Mouse (Mus musculus): Measurements from ENCODE around the gene Cisd3.
"Not testable (repeated sequence)": the region's sequence is repeated elsewhere in the genome, so short reads cannot be mapped to it uniquely, and the experiment has no call there.

Gene Cisd3

DNA sequence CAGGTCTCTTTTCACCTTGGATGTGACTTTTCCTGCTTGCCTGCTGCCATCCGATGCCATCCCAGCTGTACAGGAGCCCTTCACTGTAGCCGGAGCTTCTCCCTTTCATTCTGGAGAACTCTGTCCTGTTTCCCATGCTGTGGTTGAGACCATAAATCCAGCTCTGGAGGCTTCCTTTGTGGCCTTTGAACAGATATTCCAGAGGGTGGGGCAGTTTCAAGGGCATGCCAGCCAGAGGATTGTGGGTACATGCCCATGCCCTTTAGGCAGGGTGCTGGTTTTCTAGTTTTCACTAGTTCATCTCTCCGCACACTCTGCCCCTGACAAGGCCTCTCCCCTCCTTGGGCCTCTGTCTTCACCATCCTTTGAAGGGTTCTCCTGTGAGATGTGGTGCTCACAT, 1.4 kb downstream of the Cisd3 start:
- DNase-seq (ENCODE audit: low spot score): no peak

DNA sequence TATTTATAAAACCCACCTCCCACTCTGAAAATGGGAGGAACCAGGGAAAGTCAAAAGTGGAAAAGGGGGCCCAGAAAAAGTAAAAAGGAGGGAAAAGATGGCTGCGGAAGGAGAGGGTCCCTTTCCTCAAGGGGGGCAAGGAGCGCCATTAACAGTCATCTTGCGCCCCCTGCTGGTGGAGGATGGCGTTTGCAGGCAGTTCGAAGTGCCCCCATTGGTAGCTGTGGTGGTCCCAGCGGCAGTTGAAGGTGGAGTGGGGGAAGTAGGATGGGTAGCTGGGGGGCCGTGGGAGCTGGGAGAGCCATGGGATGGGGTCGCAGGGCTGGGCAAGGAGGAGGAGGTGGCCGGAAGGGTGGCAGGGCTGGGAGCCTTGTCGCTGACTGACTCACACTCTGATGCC, 4.2 kb downstream of the Cisd3 start:
- DNase-seq (ENCODE audit: low spot score): peak; percentile 54

DNA sequence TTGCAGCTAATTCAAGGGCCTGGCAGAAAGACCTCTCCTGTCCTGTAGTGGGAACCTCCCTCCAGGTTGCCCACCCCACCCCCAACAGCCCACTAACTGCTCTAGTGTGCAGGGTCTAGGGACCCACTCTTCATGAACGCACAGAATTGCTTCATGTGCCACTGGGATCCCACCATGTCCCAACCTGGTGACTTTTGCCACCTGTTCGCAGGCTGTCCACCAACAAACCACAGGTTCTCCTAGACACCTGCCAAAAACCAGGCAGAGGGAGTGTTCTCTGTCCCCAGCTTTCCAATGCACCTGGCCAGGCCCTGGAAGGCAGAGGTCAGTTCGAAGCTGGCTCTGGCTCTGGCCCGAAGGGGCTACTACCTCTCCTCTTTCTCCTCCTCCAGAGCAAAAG, 8.8 kb downstream of the Cisd3 start:
- DNase-seq (ENCODE audit: low spot score): no peak

DNA sequence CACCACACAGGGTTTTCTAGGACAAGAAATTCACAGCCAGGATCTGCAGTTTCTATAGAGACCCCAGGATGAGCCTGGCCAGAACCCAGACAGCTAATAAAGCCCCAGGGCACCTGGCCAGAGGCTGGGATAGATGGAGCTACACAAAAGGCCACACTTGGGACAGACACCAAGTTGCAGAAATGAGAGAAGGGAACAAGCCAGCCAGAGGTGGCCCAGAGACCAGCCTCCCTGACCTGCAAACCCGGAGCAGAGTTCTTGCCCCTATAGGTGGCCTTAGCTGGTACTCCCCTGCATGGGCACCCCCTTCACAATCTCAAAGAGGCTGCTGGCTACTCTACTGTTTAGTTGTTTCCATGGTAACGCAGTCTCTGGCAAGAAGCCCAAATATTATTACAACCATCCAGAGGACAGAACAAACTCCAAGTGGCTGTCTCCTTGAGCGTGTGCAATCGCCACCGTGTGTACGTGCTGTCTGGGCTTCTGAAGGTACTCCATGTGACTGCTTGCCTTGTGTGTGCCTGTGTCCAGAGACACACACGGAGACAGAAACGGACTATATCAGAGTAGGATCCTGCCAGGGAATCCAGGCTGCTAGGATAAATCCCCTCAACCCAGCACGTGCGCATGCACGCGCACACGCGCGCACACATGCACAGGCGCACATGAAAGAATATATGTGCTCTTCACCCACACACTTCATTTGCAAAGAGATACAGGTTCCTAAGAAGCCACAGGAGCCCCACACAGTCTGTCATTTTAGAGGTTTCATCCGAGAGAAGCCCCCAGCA, 9.5 kb downstream of the Cisd3 start:
- no peak for DNase-seq (ENCODE audit: low spot score)

DNA sequence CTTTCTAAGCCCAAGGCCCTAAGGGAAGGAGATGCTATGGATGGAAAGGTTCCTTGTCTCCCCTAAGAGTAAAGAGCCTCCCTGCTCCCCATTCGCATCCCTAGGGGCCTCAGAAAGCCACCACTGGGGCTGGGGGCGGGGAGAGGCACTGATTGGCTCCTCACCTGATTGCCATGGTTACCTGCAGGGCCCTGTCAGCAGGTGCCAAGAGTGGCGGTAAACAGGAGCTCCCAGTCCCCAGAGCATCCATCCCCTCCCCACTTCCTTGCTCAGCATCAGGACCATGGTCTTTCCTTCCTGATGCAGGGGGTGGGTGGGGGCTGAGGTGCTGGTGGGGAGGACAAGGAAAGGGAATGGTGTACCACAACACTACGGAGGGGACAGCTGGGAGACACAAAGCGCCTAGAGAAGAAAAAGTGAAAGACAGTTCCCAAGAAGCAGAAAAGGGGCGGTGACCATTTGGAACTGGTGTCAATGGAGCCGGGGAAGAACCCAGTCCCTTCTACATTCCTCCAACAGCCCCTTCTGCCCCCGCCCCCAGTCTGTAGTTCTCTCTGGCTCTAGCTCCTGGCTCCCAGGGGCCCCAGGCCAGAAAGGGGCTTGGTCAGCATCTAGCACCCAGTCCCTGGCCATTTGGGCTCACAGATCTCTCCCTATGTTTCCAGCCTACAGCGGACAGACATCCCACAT, 10.2 kb downstream of the Cisd3 start:
- no peak for DNase-seq (ENCODE audit: low spot score)

DNA sequence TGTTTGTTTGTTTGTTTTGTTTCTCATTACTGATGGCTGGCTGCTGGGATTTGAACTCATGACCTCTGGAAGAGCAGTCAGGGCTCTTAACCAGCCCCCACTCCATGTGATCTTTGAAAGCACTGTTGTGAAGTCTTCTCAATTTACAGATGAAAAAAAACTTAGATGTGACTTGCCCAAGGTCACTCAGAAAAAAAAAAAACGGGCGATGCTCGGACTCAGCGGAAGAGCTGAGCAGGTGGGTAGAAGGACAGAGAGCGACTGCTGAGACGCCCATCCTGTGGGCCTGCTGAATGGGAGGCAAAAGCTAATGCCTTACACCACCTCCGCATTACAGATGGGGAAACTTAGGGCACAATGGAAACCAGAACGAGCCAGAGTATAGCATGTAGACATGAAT, 11.0 kb downstream of the Cisd3 start:
- DNase-seq (ENCODE audit: low spot score): no peak

DNA sequence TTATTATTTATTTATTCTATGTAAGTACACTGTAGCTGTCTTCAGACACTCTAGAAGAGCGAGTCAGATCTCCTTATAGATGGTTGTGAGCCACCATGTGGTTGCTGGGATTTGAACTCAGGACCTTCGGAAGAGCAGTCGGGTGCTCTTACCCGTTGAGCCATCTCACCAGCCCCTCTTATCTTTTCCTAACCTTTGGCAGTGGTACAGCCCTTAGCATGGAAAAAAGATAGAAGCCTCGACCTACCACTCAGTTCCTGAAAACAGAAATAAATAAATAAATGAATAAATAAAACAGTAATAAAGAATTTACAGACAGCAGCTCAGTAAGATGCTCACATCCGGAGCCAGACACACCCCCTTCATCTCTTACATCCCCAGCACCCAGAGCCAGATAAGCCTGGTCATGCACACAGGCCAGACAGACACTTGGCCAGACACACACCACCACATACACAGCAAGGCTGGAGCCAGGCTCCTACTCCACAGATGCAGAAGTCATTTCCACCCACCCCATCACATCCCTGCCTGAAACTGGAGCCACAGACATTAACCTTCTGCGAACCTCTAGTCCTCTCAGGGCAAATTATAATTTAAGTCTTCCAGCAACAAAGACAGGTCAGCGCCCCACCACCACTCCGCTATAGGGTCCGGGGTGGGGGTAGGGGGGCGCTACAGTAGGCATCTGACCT, 11.7 kb downstream of the Cisd3 start:
- no peak for DNase-seq (ENCODE audit: low spot score)

DNA sequence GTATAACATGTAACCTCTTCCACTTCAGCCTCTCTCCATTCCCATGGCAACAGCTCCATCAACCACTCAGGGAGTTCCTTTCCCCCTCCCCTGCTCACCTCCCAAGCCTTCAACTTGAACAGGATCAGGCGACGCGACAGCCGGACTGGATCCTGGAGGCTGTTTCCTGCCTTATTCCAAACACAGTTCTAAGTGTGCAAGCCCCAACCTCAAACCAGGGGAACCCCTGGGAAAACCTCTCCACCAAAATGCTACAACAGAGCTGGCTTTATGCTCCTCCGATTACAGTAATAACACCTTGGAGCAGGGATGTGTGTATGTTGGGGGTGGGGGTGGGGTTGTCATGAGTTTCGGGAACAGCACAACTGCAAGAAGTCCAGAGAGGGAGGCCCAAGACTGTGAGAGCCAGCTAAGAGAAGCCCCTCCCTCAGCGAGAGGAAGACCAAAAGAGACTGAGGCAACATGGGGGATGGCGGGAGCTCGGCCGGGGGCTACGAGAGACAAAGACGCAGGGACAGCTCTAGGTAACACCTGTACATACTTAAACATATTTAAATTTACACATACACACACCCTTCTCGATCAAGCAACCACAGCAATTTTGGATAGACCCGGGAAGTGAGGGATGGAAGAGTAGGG, 12.4 kb downstream of the Cisd3 start:
- DNase-seq (ENCODE audit: low spot score): no peak

DNA sequence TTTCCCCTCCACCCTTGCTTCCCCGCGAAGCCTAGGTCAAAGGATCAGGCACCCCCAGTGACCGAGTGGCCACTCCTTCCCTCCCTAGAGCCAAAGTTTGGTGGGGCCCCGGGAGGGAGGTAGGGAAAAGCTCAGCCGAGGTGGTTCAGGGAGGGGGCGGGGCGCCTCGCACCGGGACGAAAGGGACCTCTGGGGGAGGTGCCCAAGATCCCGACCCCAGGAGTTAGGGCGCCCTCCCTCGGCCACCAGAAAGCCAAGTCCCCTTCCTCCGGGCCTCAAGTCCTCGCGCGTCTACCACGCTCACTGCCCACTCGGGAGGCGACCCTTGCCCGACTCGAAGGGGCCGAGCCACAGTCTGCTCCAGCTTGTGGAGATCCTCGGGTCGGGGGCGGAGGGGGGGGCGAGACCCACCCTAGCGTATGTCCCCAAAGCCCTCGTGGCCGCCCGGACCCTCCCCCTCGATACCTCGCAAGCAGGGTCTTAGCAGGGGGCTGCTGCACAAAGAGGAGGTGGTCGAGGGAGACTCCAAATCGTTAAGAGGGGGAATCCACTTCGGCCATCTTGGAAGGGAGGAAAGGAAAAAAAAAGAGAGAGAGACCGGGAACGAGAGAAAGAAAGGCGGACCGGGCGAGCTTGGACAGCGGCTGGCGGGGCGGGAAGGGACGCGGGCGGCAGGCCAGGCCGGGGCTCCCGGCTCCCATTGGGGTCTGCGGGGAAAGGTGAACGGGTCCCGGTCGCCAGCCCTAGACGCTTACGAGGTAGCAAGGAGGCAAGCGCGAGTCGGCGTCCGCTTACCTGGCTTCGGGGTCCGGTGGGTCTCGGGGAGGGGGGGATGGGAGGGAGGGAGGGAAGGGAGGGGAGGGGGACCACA, 13.3 kb downstream of the Cisd3 start:
- no peak for DNase-seq (ENCODE audit: low spot score)

DNA sequence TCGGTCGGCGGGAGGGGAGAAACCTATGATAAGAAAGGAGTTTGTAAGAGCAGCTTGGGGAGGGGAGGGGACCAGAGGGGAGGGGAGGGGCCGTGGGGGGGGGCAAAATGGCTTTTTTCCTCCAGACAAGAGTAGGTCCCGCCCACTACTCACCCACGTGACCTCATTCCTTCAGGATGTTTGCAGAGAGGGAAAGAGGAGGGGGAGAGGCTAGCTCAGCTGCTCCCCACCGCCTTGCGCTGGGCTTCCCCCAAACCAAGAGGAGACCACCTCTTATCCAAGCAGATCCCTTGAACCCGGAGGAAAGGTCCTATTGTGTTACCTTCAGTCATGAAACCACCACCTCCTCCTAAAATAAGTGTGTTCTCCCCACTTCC, 14.0 kb downstream of the Cisd3 start:
- no peak for DNase-seq (ENCODE audit: low spot score)

DNA sequence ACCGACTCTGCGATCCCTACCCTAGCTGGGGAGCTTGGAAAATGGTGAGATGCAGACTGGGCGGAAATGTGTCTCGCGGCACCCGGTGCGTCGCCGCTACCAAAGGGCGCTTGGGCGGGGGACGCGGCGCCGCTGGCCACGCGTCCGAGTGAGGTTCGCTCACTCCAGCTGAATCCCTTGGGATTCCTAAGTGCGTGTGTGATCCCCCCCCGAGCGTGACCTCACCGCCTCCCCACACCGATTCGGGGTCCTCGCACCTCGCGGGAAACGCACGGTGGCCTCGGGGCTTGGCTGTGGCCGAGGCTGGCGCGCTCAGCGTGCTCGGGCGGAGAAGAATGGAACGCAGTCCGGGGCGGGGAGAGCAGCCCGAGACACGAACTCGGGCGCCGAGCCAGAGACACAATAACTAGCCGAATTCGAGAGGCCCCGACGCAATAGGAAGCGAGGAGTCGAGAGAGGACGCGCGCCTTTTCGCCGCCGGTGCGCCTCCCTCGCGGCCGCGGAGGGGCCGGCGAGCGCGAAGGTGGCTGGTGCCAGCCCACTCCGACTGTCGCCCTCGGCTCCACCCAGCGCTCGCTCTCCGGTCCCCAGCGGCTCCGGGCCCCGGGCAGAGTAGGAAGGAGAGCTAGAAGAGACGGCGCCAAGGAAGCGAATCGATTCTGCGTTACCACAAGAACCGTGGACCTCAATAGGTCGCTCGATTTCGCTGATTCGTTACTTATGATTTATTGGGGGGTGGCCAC, 14.5 kb downstream of the Cisd3 start, which contains the start of gene Pcgf2:
Pcgf2 (minus strand) TSS at position 495 of the 743 bp plus-strand sequence.
- DNase-seq (ENCODE audit: low spot score): no peak

DNA sequence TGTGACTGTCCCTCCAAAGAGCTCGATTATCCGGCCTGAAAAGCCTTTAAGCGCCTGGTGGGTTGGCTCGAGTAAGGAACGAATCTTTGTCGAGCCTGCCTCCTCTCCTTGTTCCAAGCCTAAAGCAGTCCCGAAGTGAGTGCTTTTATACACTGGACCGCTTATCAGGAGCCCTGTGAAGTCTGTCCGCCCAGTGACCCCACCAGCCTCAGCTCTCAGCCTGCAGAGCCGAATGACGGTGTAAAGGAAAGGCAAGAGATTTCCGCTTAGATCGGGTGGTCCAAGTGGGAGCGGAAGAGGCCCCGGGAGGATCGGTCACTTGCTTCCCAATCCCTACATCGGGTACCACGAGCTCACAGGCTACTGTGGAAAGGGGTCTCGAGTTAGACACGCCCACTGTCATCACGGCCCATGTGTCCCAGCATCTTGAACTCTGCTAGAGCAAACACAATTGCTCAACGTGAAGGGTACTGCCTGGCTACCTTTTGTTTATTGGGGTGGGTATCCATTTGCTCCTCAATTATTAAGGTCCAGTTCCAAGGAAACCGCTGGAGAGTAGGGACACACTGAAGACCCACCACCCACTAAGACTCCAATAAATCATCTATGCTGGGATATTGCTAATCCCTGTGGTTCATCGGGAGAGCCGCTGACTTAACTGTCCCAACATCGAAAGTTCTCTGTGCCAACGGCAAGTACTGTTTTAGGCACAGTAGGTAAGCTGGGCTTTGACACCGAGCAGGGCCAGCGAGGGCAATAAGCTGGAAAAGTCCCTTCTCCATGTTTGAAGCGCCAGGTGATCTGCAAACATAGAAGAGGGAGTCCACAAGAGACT, 15.3 kb downstream of the Cisd3 start:
- no peak for DNase-seq (ENCODE audit: low spot score)

DNA sequence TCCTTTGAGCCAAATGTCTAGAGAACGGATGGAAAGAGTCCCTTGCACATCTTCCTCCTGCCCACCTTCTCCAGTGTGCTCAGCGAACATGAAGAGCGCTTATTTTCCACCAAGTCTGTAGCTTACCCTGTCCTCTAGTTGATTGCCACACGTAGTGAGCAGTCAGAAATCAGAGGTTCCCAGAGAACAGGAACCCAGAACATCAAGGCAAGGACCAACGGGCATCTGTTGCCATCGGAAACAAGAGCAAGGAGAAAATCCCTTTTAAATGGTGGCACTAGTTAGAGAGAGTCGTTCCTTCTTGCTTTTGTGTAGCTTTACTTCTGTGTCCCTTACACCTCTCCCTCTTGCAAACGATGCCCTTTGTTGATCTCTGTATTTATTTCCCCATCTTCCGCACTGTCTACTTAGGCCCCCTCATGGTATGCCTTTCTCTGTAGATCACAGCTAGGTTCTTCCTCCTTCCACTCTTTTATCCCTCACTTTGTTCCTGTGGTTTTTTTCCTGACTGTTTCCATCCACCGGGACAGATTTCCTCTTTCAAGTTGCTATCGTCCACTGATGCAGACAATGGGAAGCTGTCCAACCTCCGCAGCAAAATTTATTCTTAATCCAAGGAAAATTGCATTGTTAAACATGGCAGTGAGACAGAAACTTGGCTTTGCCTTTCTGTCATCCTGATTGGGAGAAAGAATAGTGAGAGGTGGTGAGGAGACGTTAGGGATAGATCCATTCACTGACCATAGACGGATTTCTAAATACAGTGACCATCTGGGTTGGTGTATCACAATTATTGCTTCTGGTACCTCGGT, 16.2 kb downstream of the Cisd3 start:
- no peak for DNase-seq (ENCODE audit: low spot score)

DNA sequence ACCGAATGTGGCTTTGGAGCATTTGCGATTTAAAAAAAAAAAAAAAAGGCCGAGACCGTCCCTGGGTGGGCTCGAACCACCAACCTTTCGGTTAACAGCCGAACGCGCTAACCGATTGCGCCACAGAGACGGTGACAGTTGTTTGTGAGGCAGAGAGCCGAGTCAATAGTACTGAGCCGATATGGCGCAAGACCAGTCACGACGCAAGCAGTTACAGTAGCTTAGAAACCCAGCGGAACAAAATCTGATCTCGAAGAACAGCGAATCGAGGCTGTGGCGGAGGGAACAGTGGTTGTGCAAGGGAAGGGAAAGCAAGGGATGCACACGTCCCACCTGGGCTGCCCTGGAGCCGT, 16.7 kb downstream of the Cisd3 start:
- peak; percentile 82 for DNase-seq (ENCODE audit: low spot score)

DNA sequence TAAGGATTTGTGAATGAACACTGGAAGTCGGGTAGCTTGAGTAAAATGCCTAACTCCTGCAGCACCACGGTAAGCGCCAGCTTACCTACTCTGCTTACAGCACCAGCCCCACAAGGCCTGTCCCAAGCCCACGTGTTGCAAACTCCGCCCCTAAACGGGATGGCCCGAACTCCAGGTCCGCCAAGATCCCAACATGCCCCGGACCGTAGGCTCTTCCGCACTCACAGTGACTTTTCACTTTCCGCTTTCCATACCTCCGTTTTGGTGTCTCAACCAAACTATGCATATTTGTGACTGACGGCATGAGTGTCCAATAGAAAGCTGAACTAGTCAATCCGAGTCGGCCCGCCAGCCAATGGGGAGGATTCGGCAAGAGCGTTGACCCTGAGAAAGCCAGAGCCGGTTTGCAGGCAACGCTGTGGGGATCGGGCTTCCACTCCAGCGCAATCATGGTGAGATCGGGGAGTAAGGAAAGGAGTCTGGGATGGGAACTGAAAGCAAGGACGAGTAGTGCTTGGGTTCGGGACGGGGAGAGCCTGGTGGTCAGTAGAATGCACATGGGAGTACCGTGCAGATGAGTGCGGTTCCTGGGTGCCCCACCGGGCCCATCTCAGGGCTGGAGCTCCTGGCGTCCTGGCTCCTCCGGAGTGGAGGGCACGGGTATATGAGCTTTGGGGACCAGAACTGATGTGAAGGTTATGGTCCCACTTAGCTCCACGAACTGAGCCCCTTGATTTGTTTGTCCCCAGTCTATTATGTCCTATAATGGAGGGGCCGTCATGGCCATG, 17.6 kb downstream of the Cisd3 start, which contains the start of gene Psmb3:
Psmb3 (plus strand) TSS at position 361 of the 788 bp plus-strand sequence.
- peak; percentile 100 for DNase-seq (ENCODE audit: low spot score)

DNA sequence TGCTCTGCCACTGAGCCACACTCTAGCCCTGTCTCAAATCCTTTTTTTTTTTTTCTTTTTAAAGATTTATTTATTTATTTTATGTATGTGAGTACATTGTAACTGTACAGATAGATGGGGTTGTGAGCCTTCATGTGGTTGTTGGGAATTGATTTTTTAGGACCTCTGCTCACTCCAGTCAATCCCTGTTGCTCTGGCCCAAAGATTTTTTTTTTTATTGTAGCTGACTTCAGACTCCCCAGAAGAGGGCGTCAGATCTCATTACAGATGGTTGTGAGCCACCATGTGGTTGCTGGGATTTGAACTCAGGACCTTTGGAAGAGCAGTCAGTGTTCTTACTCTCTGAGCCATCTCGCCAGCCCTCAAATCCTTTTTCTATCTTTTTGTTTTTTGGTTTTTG, 24.4 kb downstream of the Cisd3 start:
- not testable (repeated sequence) for DNase-seq (ENCODE audit: low spot score)

DNA sequence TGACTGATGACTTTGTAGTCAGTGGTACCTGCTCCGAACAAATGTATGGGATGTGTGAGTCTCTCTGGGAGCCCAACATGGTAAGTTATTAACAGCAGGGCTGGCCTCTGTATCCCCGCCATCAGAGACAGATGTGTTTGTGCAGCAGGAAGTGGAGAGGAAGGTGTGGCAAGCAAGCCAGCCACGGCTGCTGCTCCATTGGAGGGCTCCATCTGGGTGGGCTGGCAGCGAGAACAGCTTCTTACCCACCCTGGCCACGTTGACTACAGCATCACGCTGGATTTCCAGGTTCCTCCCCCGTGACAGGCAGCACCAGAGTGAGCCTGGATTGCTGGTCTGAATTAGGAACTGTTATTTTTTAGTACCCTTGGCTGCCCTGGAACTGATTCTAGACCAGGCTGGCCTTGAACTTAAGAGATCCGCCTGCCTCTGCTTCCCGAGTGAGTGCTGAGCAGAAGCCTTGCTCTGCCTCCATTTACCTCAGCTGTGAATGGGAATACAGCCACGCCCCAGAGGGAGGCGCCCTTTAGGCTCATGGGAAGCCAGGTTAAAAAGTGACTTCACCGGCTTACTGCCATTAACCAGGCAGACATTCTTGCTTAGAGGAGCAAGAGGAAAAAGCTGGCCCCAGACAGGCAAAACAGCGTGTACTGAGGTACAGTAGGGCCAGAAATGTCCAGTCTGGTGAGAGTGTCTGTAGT, 25.7 kb downstream of the Cisd3 start:
- DNase-seq (ENCODE audit: low spot score): no peak

DNA sequence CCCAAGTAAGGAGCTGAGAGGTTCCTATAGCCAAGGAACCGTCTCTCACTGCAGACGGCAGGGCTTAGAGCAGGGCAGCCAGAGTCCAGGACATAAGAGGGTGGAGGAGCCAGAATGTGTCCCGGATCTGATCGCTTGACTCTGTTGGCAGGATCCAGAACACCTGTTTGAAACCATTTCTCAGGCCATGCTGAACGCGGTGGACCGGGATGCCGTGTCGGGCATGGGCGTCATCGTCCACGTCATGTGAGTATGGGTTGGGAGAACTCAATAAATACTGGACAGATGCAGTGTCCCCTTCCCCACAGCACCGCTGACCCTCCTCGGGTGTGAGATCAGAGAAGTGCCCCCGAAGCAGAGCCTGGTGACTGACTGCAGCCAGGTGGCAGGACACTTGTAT, 26.7 kb downstream of the Cisd3 start:
- no peak for DNase-seq (ENCODE audit: low spot score)

All from c-Kit-positive CD71-positive TER-119-positive erythroid progenitor cells, embryonic 14.5 days (primary cell).